Comparison of ENCODE assay signal across 18 mouse cellular contexts in genomic region chr6:51715158-51715840, GRCm38 (mm10).
A peak's percentile ranks its signal among the peaks of the same experiment; 100 is the strongest.
DNase-seq lines count a peak whose midpoint lies in the region; ATAC-seq and TF ChIP-seq lines count a peak whose summit lies in the region.
"Had no signal": no experiment of that assay in that cellular context is flagged by ENCODE, and none has a peak within 500 bp of the region (broad histone marks: within the 10 kb centered on the region; RNA-seq: fewer than 3 reads in every experiment).

No protein-coding gene starts in this region.

- ATAC-seq in hindbrain, embryonic 12.5 days (ENCODE audit: low FRiP score), result 0 out of 2 replicates have a peak, but pooled peaks have one; percentile 50
- ATAC-seq in hindbrain, embryonic 16.5 days, result no peak
- ATAC-seq in midbrain, embryonic 12.5 days (ENCODE audit: low FRiP score, low read depth), result peak; percentile 71; the same call in 1 of the 2 replicates
- no peak for ATAC-seq in liver, embryonic 11.5 days (replicated peaks; ENCODE audit: low FRiP score)
- ATAC-seq: forebrain, embryonic 15.5 days had no signal

- 0 out of 2 replicates have a peak, but pooled peaks have one; percentile 21 for TF ChIP-seq EP300 in ES-Bruce4 (IDR thresholded peaks at IDR 0.05; ENCODE audit: insufficient read depth, low read depth, low read length)

- TF ChIP-seq POLR2A in ES-Bruce4 (IDR thresholded peaks at IDR 0.05; ENCODE audit: insufficient read depth, low read length), result no peak

- DNase-seq in embryo, embryonic 11 days, result peak; percentile 42
- no peak for DNase-seq in liver, embryonic 11.5 days (ENCODE audit: low spot score)
- no peak for DNase-seq in layer of hippocampus, adult 18-20 months (ENCODE audit: low spot score in 2 of 2)
- DNase-seq: cerebellum, adult 9-10 months; gastrocnemius, postnatal 36 days; kidney, adult 18-20 months; lung, embryonic 14.5 days; spleen, adult 18-20 months; thymus, postnatal 36 days had no signal

- no peak for TF ChIP-seq CTCF in ES-Bruce4 (IDR thresholded peaks at IDR 0.05; ENCODE audit: low read depth, low read length)

- H3K9ac ChIP-seq in hindbrain, embryonic 12.5 days, result no peak overlapping the region
- no peak overlapping the region for H3K9ac ChIP-seq in hindbrain, embryonic 16.5 days (ENCODE audit: low read depth, low read length)
- H3K9ac ChIP-seq in ES-Bruce4 (ENCODE audit: low read depth, poor library complexity, severe bottlenecking), result no peak overlapping the region
- H3K9ac ChIP-seq in midbrain, embryonic 12.5 days (replicated peaks), result no peak overlapping the region
- H3K9ac ChIP-seq in liver, embryonic 11.5 days (ENCODE audit: low read depth, low read length), result no peak overlapping the region
- H3K9ac ChIP-seq: forebrain, embryonic 15.5 days; heart, embryonic 13.5 days; hindbrain, embryonic 13.5 days; limb, embryonic 15.5 days; lung, embryonic 14.5 days had no signal

- H3K4me2 ChIP-seq in hindbrain, embryonic 12.5 days (replicated peaks), result no peak overlapping the region
- no peak overlapping the region for H3K4me2 ChIP-seq in hindbrain, embryonic 16.5 days (ENCODE audit: low read length)
- H3K4me2 ChIP-seq in midbrain, embryonic 12.5 days (replicated peaks), result no peak overlapping the region
- no peak overlapping the region for H3K4me2 ChIP-seq in liver, embryonic 11.5 days
- H3K4me2 ChIP-seq: forebrain, embryonic 15.5 days; heart, embryonic 13.5 days; hindbrain, embryonic 13.5 days; limb, embryonic 15.5 days; lung, embryonic 14.5 days had no signal

- no peak overlapping the region for H3K27ac ChIP-seq in hindbrain, embryonic 12.5 days
- H3K27ac ChIP-seq in hindbrain, embryonic 16.5 days (ENCODE audit: low read depth, low read length), result no peak overlapping the region
- H3K27ac ChIP-seq in ES-Bruce4 (ENCODE audit: insufficient read depth, low read length), result no peak overlapping the region
- peak overlapping the region; percentile 46 for H3K27ac ChIP-seq in midbrain, embryonic 12.5 days (replicated peaks)
- H3K27ac ChIP-seq in liver, embryonic 11.5 days (ENCODE audit: low read depth, low read length), result no peak overlapping the region
- H3K27ac ChIP-seq: forebrain, embryonic 15.5 days; heart, embryonic 13.5 days; hindbrain, embryonic 13.5 days; limb, embryonic 15.5 days; stomach, postnatal 0 days had no signal

- H3K36me3 ChIP-seq in hindbrain, embryonic 12.5 days, result no peaks in the 10 kb centered on the region
- no peaks in the 10 kb centered on the region for H3K36me3 ChIP-seq in hindbrain, embryonic 16.5 days (ENCODE audit: control insufficient read depth, insufficient read depth, low read length)
- H3K36me3 ChIP-seq in ES-Bruce4 (ENCODE audit: control insufficient read depth, insufficient read depth, low read length, poor library complexity, severe bottlenecking), result no peaks in the 10 kb centered on the region
- no peaks in the 10 kb centered on the region for H3K36me3 ChIP-seq in midbrain, embryonic 12.5 days
- H3K36me3 ChIP-seq in liver, embryonic 11.5 days (ENCODE audit: control insufficient read depth, insufficient read depth, low read length), result no peaks in the 10 kb centered on the region
- H3K36me3 ChIP-seq: forebrain, embryonic 15.5 days; heart, embryonic 13.5 days; hindbrain, embryonic 13.5 days; limb, embryonic 15.5 days had no signal

- H3K4me3 ChIP-seq in hindbrain, embryonic 12.5 days, result no peak overlapping the region
- H3K4me3 ChIP-seq in hindbrain, embryonic 16.5 days (ENCODE audit: low read length), result no peak overlapping the region
- no peak overlapping the region for H3K4me3 ChIP-seq in ES-Bruce4 (ENCODE audit: low read depth, low read length)
- no peak overlapping the region for H3K4me3 ChIP-seq in midbrain, embryonic 12.5 days
- no peak overlapping the region for H3K4me3 ChIP-seq in liver, embryonic 11.5 days (ENCODE audit: low read depth, low read length)
- H3K4me3 ChIP-seq: forebrain, embryonic 15.5 days; heart, embryonic 13.5 days; hindbrain, embryonic 13.5 days; limb, embryonic 15.5 days had no signal

- H3K4me1 ChIP-seq in hindbrain, embryonic 12.5 days, result peaks cover 9% of the 10 kb centered on the region; the same call in 1 of the 2 replicates
- no peaks in the 10 kb centered on the region for H3K4me1 ChIP-seq in hindbrain, embryonic 16.5 days (ENCODE audit: control insufficient read depth, insufficient read depth, low read depth, low read length)
- peaks cover 2% of the 10 kb centered on the region for H3K4me1 ChIP-seq in ES-Bruce4 (ENCODE audit: control insufficient read depth, insufficient read depth, low read length)
- H3K4me1 ChIP-seq in midbrain, embryonic 12.5 days, result peaks cover 12% of the 10 kb centered on the region; the same call in 1 of the 2 replicates
- no peaks in the 10 kb centered on the region for H3K4me1 ChIP-seq in liver, embryonic 11.5 days (replicated peaks; ENCODE audit: control insufficient read depth, insufficient read depth, low read length)
- H3K4me1 ChIP-seq: forebrain, embryonic 15.5 days had no signal

- H3K27me3 ChIP-seq in hindbrain, embryonic 12.5 days, result no peaks in the 10 kb centered on the region
- H3K27me3 ChIP-seq in hindbrain, embryonic 16.5 days (replicated peaks; ENCODE audit: control insufficient read depth, insufficient read depth, low read length), result no peaks in the 10 kb centered on the region
- H3K27me3 ChIP-seq in ES-Bruce4 (ENCODE audit: control insufficient read depth, insufficient read depth, low read length, poor library complexity, severe bottlenecking), result no peaks in the 10 kb centered on the region
- H3K27me3 ChIP-seq in midbrain, embryonic 12.5 days, result no peaks in the 10 kb centered on the region
- H3K27me3 ChIP-seq in liver, embryonic 11.5 days (replicated peaks; ENCODE audit: control insufficient read depth, insufficient read depth, low read length), result no peaks in the 10 kb centered on the region
- H3K27me3 ChIP-seq: forebrain, embryonic 15.5 days; heart, embryonic 13.5 days; limb, embryonic 15.5 days had no signal

- WGBS in hindbrain, embryonic 12.5 days, result 37% methylated on average over 8 of the region's 8 CpGs
- 31% methylated on average over 8 of the region's 8 CpGs for WGBS in hindbrain, embryonic 16.5 days
- 32% methylated on average over 8 of the region's 8 CpGs for WGBS in midbrain, embryonic 12.5 days
- 46% methylated on average over 8 of the region's 8 CpGs for WGBS in liver, embryonic 11.5 days

- H3K9me3 ChIP-seq in hindbrain, embryonic 12.5 days (replicated peaks), result no peaks in the 10 kb centered on the region
- H3K9me3 ChIP-seq in hindbrain, embryonic 16.5 days (ENCODE audit: control insufficient read depth, low read length), result no peaks in the 10 kb centered on the region
- no peaks in the 10 kb centered on the region for H3K9me3 ChIP-seq in ES-Bruce4 (replicated peaks; ENCODE audit: control insufficient read depth, insufficient read depth, low read length, poor library complexity, severe bottlenecking)
- H3K9me3 ChIP-seq in midbrain, embryonic 12.5 days, result no peaks in the 10 kb centered on the region
- no peaks in the 10 kb centered on the region for H3K9me3 ChIP-seq in liver, embryonic 11.5 days (ENCODE audit: control insufficient read depth, low read length)
- H3K9me3 ChIP-seq: forebrain, embryonic 15.5 days; heart, embryonic 13.5 days; hindbrain, embryonic 13.5 days; limb, embryonic 15.5 days had no signal

Comparison
In these comparisons a context has a peak if more than half of its experiments do, and no peak if none do; other contexts are left out.
1. ATAC-seq: peak in hindbrain, embryonic 12.5 days (single experiment) and midbrain, embryonic 12.5 days (single experiment); none in hindbrain, embryonic 16.5 days (single experiment) and liver, embryonic 11.5 days (single experiment).